Mouse (Mus musculus) liver, postnatal 0 days (tissue): ENCODE results near the gene 1500009C09Rik.

ENCODE experiments used
- CTCF ChIP-seq: sonication (generic); IDR thresholded peaks from 2 replicates; pipeline ENCODE4 v1.5.1; 2016; ENCODE audit warnings: antibody characterized with exemption, low read depth
- EP300 ChIP-seq: IDR thresholded peaks from 2 replicates; pipeline ENCODE4 v1.6.1; 2016; ENCODE audit warnings: antibody characterized with exemption, low read depth, mild to moderate bottlenecking

- TF ChIP-seq CTCF = no peak
- TF ChIP-seq EP300 = no peak
These were observed 40.7 kb downstream of the 1500009C09Rik start for GRCm38 (mm10) chr15:82292851-82293250.
